Mouse (Mus musculus) neural tube, embryonic 11.5 days (tissue): Measurements from ENCODE around the gene Tradd. TPM values are rescaled to one million over a fixed set of nuclear protein-coding genes. Genes with fewer than 3 reads are reported as not detected.
A peak's percentile ranks its signal among the peaks of the same experiment; 100 is the strongest.

Source experiments
- ATAC-seq: fragments of 200-750 bp; cut with Nextera tagmentation; 2 replicates; pipeline ENCODE4 v1.8.0; 2017; ENCODE audit warnings: moderate number of reproducible peaks, mild to moderate bottlenecking, moderate TSS enrichment, moderate library complexity; ENCODE audit not compliant: insufficient read depth, low FRiP score, low TSS enrichment
- DNase-seq: peaks from one replicate; pipeline ENCODE4 v3.0.0-alpha.2; 2015; ENCODE audit warnings: low spot score
- H3K27ac ChIP-seq: fragments of 300-500 bp; sonication (generic); 2 replicates; pipeline ENCODE4 v1.5.1; 2014; ENCODE audit warnings: low read depth, mild to moderate bottlenecking, low read length
- H3K27me3 ChIP-seq: fragments of 300-500 bp; sonication (generic); 2 replicates; pipeline ENCODE4 v1.6.1; 2014; ENCODE audit warnings: mild to moderate bottlenecking, low read length, mixed read lengths; ENCODE audit not compliant: control insufficient read depth, insufficient read depth
- H3K36me3 ChIP-seq: fragments of 300-500 bp; sonication (generic); 2 replicates; pipeline ENCODE4 v1.6.1; 2014; ENCODE audit warnings: mild to moderate bottlenecking, low read length, moderate library complexity, mixed read lengths; ENCODE audit not compliant: control insufficient read depth, insufficient read depth
- H3K4me1 ChIP-seq: fragments of 300-500 bp; sonication (generic); 2 replicates; pipeline ENCODE4 v1.6.1; 2014; ENCODE audit warnings: low read length, mixed read lengths; ENCODE audit not compliant: control insufficient read depth, insufficient read depth
- H3K4me2 ChIP-seq: fragments of 300-500 bp; sonication (generic); 2 replicates; pipeline ENCODE4 v1.6.1; 2014; ENCODE audit warnings: low read depth, mild to moderate bottlenecking, moderate library complexity
- H3K4me3 ChIP-seq: fragments of 300-500 bp; sonication (generic); 2 replicates; pipeline ENCODE4 v1.5.1; 2014; ENCODE audit warnings: low read depth, low read length
- H3K9ac ChIP-seq: fragments of 300-500 bp; sonication (generic); 2 replicates; pipeline ENCODE4 v1.6.1; 2014; ENCODE audit warnings: mild to moderate bottlenecking, low read length
- H3K9me3 ChIP-seq: fragments of 300-500 bp; sonication (generic); 2 replicates; pipeline ENCODE4 v1.6.1; 2016; ENCODE audit warnings: low read length; ENCODE audit not compliant: control insufficient read depth
- WGBS: fragments of 180-500 bp; shearing (Covaris S2); extraction: QIAGEN DNeasy Blood & Tissue Kit; methylation state at CpG from one replicate; pipeline ENCODE4 v1.1.7; 2014; 5-methylcytosine and 5-hydroxymethylcytosine counted together
- polyA plus RNA-seq: library from polyadenylated mRNA; unstranded; fragments of >200 nt; fragmentation: Nextera tagmentation; extraction: Ambion mirVana; gene quantifications from 2 replicates; pipeline ENCODE4 v1.2.1, GENCODE M21; 2014

The Tradd gene
- polyA plus RNA-seq, 1 experiment from 2014 or later = 14.9 TPM

DNA sequence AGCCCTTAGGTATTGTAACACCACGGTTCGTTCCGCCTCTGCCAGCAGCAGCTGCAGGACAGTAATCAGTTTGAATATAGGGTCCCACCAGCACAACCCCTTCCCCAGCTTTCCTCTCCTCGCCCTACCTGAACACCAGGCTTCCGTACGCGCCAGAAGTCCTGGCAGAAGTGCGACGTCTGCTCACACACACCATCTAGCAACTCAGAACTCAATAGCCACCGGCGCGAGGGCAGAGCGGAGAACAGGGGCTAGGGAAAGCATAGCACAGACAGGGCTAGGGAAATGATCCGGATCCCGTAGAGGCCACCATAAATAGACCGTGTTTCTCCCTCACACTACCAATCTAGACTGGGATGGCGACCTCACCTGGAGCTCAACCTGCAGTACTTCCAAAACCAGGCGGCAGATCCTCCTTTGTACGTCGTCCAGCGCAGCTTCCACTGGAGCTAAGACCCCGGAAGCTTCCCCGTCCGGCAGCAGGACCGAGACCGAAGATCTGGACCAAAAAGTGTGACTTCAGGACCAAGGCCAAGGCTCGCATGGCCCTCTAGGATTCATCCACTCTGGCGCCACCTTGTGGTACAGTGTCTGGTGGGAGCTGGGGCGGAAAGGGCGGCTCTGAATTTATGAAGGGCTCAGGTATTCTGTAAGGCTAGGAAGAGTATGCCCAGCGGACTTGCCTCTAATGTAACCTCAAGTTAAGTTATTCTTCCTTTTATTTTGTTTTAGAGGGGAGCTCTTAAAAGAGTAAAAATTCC, 26.3 kb upstream of the Tradd start:
- Histone ChIP-seq H3K9ac (no peak overlapping the region), H3K9me3 (no peaks in the 10 kb centered on the region), H3K4me1 (0 out of 2 replicates have a peak, but pooled peaks cover 10% of the 10 kb centered on the region), H3K27me3 (peaks cover 11% of the 10 kb centered on the region), H3K4me3 (peak overlapping the region; percentile 47; the same call in 1 of the 2 replicates), H3K36me3 (no peaks in the 10 kb centered on the region), H3K27ac (no peak overlapping the region), H3K4me2 (peak overlapping the region; percentile 74)
- 9% methylated on average over 31 of the region's 31 CpGs for WGBS
- ATAC-seq (no peak), DNase-seq (peak; percentile 91)

DNA sequence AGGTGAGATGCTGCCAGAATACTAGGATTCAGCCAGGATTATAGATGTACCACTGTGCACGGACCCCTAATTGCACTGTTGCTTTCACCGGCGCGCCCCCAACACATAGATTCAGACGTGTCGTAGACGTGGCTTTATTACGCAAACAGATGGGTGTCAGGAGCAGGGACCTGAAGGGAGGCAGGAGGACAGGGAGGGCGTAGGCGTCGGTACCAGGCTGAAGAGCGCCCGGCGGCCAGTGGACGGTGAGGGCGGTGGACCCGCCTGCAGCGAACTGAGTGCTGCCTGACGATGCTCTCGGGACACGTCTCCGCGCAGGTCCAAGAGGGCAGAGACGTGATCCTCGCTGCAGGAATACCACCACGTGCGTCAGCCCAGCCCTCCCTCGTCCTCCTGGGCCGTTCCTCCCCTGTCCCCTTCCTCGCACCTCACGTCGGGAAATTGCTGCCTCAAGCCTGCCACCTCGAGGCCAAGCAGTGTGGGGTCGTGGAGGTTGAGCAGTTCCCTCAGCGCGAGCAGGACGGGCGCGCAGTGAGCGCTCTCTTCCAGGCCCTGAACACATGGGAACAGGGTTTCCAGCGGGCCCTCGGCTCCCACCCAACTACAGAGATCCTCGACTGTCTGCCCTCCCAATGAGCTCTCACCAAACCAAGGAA, 25.5 kb upstream of the Tradd start, which contains the start of gene 4931428F04Rik:
Gene 4931428F04Rik (minus strand): TSS at position 60 of the 656 bp plus-strand sequence.
- Histone ChIP-seq H3K9me3 (no peaks in the 10 kb centered on the region), H3K9ac (peak within 1 kb of the TSS; percentile 72), H3K4me3 (peak within 1 kb of the TSS; percentile 47), H3K36me3 (no peaks in the 10 kb centered on the region), H3K4me2 (peak within 1 kb of the TSS; percentile 74), H3K27me3 (peaks cover 11% of the 10 kb centered on the region), H3K27ac (peak within 1 kb of the TSS; percentile 67), H3K4me1 (0 out of 2 replicates have a peak, but pooled peaks cover 10% of the 10 kb centered on the region)
- DNase-seq = peak; percentile 72
- WGBS = 2% methylated on average over 38 of the region's 43 CpGs
- ATAC-seq = peak; percentile 24

DNA sequence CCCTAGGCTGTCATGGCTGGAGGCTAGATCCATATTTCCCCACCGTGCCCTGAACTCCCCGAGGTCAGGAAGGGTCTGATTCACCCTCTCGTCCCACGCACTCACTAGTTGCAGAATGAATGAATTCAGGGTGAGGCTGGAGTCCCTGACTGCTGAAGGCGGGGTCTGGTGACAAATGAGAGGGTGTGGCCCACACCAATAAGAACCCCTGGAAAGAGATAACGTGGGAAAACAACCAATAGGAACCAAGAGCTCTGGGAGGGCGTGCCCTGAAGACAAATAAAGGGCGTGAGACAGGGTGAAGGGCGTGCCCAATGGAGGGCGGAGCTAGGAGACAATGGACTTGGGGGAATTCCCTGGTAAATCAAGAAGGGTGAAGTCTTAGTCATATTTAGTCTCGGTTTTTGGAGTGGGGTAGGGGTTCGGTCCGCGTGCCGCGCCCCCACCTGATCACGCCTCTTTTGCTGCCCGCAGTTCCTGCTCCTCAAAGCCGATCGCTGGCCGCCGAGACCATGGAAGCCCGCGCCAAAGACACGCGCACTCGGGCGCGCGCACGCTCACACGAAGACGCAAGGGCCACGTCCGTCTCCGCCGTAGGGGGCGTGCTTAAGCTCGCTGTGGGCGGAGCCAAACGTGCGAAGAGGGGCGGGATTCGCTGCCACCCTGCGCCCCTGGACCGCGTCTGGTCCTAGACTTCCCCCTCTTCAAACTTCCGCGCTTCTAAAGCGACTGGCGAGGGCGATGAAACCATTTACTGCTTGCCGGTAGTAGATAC, 24.7 kb upstream of the Tradd start:
- under 1% methylated on average over 53 of the region's 53 CpGs for WGBS
- H3K9me3 ChIP-seq = no peaks in the 10 kb centered on the region
- H3K4me3 ChIP-seq = peak overlapping the region; percentile 47
- peak overlapping the region; percentile 74 for H3K4me2 ChIP-seq
- H3K9ac ChIP-seq = peak overlapping the region; percentile 72
- DNase-seq = peak; percentile 98
- peak; percentile 93 for ATAC-seq
- 0 out of 2 replicates have a peak, but pooled peaks cover 10% of the 10 kb centered on the region for H3K4me1 ChIP-seq
- H3K27me3 ChIP-seq = peaks cover 11% of the 10 kb centered on the region
- H3K36me3 ChIP-seq = no peaks in the 10 kb centered on the region
- H3K27ac ChIP-seq = peak overlapping the region; percentile 67

GRCm38 (mm10) chr8:105288231-105288630, 23.8 kb upstream of the Tradd start:
- H3K9me3 ChIP-seq = no peaks in the 10 kb centered on the region
- H3K27me3 ChIP-seq = peaks cover 11% of the 10 kb centered on the region
- H3K36me3 ChIP-seq = no peaks in the 10 kb centered on the region
- 86% methylated on average over 5 of the region's 5 CpGs for WGBS
- DNase-seq = no peak
- ATAC-seq = no peak
- 0 out of 2 replicates have a peak, but pooled peaks cover 10% of the 10 kb centered on the region for H3K4me1 ChIP-seq
- H3K4me3 ChIP-seq = peak overlapping the region; percentile 47
- peak overlapping the region; percentile 46 for H3K9ac ChIP-seq
- peak overlapping the region; percentile 74 for H3K4me2 ChIP-seq
- H3K27ac ChIP-seq = no peak overlapping the region

GRCm38 (mm10) chr8:105286907-105287306, 22.5 kb upstream of the Tradd start:
- 0 out of 2 replicates have a peak, but pooled peaks cover 2% of the 10 kb centered on the region for H3K36me3 ChIP-seq
- peaks cover 11% of the 10 kb centered on the region for H3K27me3 ChIP-seq
- H3K4me1 ChIP-seq = 0 out of 2 replicates have a peak, but pooled peaks cover 10% of the 10 kb centered on the region
- H3K9ac ChIP-seq = no peak overlapping the region; the same call in 1 of the 2 replicates
- peak overlapping the region; percentile 7; the same call in 1 of the 2 replicates for H3K4me2 ChIP-seq
- ATAC-seq (no peak), DNase-seq (no peak)
- H3K27ac ChIP-seq = no peak overlapping the region
- WGBS = 88% methylated on average over 4 of the region's 4 CpGs
- no peaks in the 10 kb centered on the region for H3K9me3 ChIP-seq
- H3K4me3 ChIP-seq = no peak overlapping the region

- Histone ChIP-seq H3K4me1 (0 out of 2 replicates have a peak, but pooled peaks cover 10% of the 10 kb centered on the region), H3K4me2 (no peak overlapping the region), H3K9ac (no peak overlapping the region), H3K36me3 (0 out of 2 replicates have a peak, but pooled peaks cover 4% of the 10 kb centered on the region), H3K27me3 (peaks cover 10% of the 10 kb centered on the region), H3K4me3 (no peak overlapping the region), H3K27ac (no peak overlapping the region), H3K9me3 (no peaks in the 10 kb centered on the region)
- WGBS = 44% methylated on average over 12 of the region's 12 CpGs
- ATAC-seq = no peak
- no peak for DNase-seq
Observed at GRCm38 (mm10) chr8:105285514-105285913, 21.1 kb upstream of the Tradd start.

DNA sequence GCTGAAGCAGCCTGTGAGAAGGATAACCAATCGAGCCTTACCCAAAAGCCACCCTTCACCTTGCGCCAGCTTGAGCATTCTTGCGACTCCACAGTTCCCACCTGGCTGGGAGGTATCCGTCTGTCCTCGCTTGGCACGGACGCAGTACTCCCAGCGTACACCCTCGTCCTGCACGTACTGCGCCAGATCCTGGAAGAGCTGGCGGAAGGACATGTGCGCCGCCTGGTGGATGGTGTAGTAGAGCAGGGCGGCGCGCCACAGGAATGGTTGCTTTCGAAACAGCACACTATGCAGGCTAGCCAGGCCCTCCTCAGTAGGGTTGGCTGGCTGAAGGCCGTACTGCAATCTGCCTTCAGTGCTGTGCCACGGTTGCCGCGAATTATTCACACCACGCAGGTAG, 18.7 kb upstream of the Tradd start:
- 0 out of 2 replicates have a peak, but pooled peaks cover 4% of the 10 kb centered on the region for H3K36me3 ChIP-seq

DNA sequence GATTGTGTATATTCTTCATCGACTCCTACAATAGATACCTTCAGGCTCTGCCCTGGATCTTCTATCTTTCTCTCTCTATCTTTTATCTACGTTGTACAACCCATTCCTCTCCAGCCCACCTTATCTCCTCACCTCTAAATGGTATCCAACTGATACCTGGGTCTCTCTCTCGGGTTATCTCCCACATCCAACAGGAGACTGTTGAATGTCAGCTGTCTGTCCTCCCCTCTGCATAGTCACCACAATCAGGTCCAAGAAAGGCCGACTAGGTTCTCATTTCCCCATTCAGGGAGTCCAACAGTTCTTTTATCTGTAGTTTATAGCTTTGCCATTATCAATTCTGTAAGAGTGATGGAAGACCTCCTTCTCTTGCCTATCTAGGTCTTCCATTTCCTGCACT, 17.8 kb upstream of the Tradd start:
- Histone ChIP-seq H3K9ac (no peak overlapping the region), H3K4me2 (no peak overlapping the region), H3K27ac (no peak overlapping the region), H3K27me3 (peaks cover 35% of the 10 kb centered on the region), H3K4me1 (no peaks in the 10 kb centered on the region), H3K9me3 (no peaks in the 10 kb centered on the region), H3K4me3 (no peak overlapping the region), H3K36me3 (0 out of 2 replicates have a peak, but pooled peaks cover 4% of the 10 kb centered on the region)
- DNase-seq = no peak
- 85% methylated on average over 4 of the region's 4 CpGs for WGBS
- no peak for ATAC-seq

More for the DNA sequence above, 18.7 kb upstream of the Tradd start:
- no peak overlapping the region for H3K9ac ChIP-seq
- peak; percentile 40; the same call in 1 of the 2 replicates for ATAC-seq
- no peak overlapping the region for H3K4me2 ChIP-seq
- H3K27ac ChIP-seq = no peak overlapping the region
- peaks cover 27% of the 10 kb centered on the region for H3K27me3 ChIP-seq
- H3K4me3 ChIP-seq = no peak overlapping the region
- H3K9me3 ChIP-seq = no peaks in the 10 kb centered on the region
- no peaks in the 10 kb centered on the region for H3K4me1 ChIP-seq
- DNase-seq = peak; percentile 64
- WGBS = 15% methylated on average over 21 of the region's 23 CpGs
